Mouse (Mus musculus) hematopoietic multipotent progenitor cell, adult 10-12 weeks (in vitro differentiated cells): Measurements from ENCODE around the gene Cstf1. TPM values are rescaled to one million over a fixed set of nuclear protein-coding genes. Genes with fewer than 3 reads are reported as not detected.

ENCODE experiments used
- polyA plus RNA-seq: library from polyadenylated mRNA; stranded (reverse); fragments of >175 nt; gene quantifications from 2 replicates; pipeline ENCODE4 v1.2.3, GENCODE M21; 2012; ENCODE audit warnings: low replicate concordance

Cstf1 gene
- polyA plus RNA-seq = 3.2 and 14.8 TPM in 2 replicates

GRCm38 (mm10) chr2:172370411-172371223 is at the start of gene Cstf1, which contains the start of gene Aurka:
TSS of gene Cstf1 (plus strand) at chr2:172370681.
TSS of gene Aurka (minus strand) at chr2:172370535.

GRCm38 (mm10) chr2:172345258-172345738 is 25.2 kb upstream of the Cstf1 start, which contains the start of gene Fam210b:
TSS of gene Fam210b (plus strand) at chr2:172345565.

GRCm38 (mm10) chr2:172393391-172394051 is 23.0 kb downstream of the Cstf1 start, which contains the start of gene Cass4:
TSS of gene Cass4 (plus strand) at chr2:172393794.

Other genes with a start within 250 kb of the Cstf1 start
- gene Mc3r, start 122.2 kb upstream of the Cstf1 start, polyA plus RNA-seq = not detected in 2 replicates
- 12.5 and 14.1 TPM in 2 replicates for gene Fam210b, start 25.1 kb upstream of the Cstf1 start, polyA plus RNA-seq
- 1.8 and 9.8 TPM in 2 replicates for gene Aurka, start 146 bp upstream of the Cstf1 start, polyA plus RNA-seq
- gene Cass4, start 23.1 kb downstream of the Cstf1 start, polyA plus RNA-seq = 1.8 and 6.8 TPM in 2 replicates
- 26.1 and 86.6 TPM in 2 replicates for gene Rtf2, start 69.9 kb downstream of the Cstf1 start, polyA plus RNA-seq
- gene Gcnt7, start 87.9 kb downstream of the Cstf1 start, polyA plus RNA-seq = not detected in 2 replicates
- gene Fam209, start 101.8 kb downstream of the Cstf1 start, polyA plus RNA-seq = 0.19 TPM in 1 of 2 replicates, not detected in the other
- gene Tfap2c, start 178.9 kb downstream of the Cstf1 start, polyA plus RNA-seq = not detected in 2 replicates